Mouse (Mus musculus) cortical plate, adult 2 months (tissue): ENCODE data around the gene Cdc45. TPM values are rescaled to one million over a fixed set of nuclear protein-coding genes. Genes with fewer than 3 reads are reported as not detected.

ENCODE experiments used
- H3K27ac ChIP-seq: fragments of 200-500 bp; 2 replicates; pipeline ENCODE4 v1.5.1; 2012; ENCODE audit warnings: low read length, control low read depth, inconsistent platforms; ENCODE audit not compliant: insufficient read depth
- H3K4me1 ChIP-seq: fragments of 200-500 bp; 2 replicates; pipeline ENCODE4 v1.6.1; 2011; ENCODE audit warnings: low read length; ENCODE audit not compliant: control insufficient read depth, insufficient read depth
- H3K4me3 ChIP-seq: fragments of 200-500 bp; 2 replicates; pipeline ENCODE4 v1.5.1; 2011; ENCODE audit warnings: mild to moderate bottlenecking, low read length, control low read depth; ENCODE audit not compliant: insufficient read depth
- CTCF ChIP-seq: fragments of 200-500 bp; IDR thresholded peaks from 2 replicates; pipeline ENCODE4 v1.5.1; 2011; ENCODE audit warnings: mild to moderate bottlenecking, control low read depth, low read length; ENCODE audit not compliant: insufficient read depth; ENCODE audit errors: extremely low read depth
- POLR2A ChIP-seq: fragments of 200-500 bp; IDR thresholded peaks from 2 replicates; pipeline ENCODE4 v1.6.1; 2011; ENCODE audit warnings: mild to moderate bottlenecking, low read length, control low read depth; ENCODE audit not compliant: insufficient read depth; ENCODE audit errors: extremely low read depth
- polyA plus RNA-seq: library from polyadenylated mRNA; depleted of rRNA; stranded (reverse); fragments of >200 nt; gene quantifications from 2 replicates; pipeline ENCODE4 v1.2.3, GENCODE M21; 2012

Cdc45 gene
- polyA plus RNA-seq, 1 experiment = 2.5 TPM

- no peak overlapping the region for H3K27ac ChIP-seq
- TF ChIP-seq CTCF (no peak), POLR2A (no peak)
- H3K4me3 ChIP-seq = no peak overlapping the region
- no peaks in the 10 kb centered on the region for H3K4me1 ChIP-seq
Measured at GRCm38 (mm10) chr16:18828630-18829029, 16.8 kb upstream of the Cdc45 start.

DNA sequence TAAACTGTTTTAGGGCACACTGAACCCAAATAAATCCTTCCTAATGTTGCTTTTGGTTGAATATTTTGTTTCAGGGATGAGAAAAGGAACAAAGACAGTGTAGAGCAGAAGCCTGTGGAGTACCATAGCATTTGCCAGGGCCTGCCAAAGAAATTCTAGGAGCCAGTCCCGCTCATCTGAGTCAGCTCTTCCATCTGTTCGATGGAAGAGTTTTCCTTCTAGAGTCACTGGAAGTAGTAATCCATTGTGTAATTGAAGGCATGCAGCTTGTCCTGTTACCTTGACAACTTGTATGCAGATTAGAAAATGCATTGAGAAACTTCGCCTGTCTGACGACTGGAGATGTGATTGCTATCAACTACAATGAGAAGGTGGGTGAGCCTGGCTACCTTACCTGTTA lies 11.1 kb upstream of the Cdc45 start:
- H3K27ac ChIP-seq = 0 out of 2 replicates have a peak overlapping the region, but pooled peaks have one; percentile 81
- H3K4me3 ChIP-seq = no peak overlapping the region
- H3K4me1 ChIP-seq = no peaks in the 10 kb centered on the region; the same call in 1 of the 2 replicates
- no peak for TF ChIP-seq POLR2A
- TF ChIP-seq CTCF = no peak

DNA sequence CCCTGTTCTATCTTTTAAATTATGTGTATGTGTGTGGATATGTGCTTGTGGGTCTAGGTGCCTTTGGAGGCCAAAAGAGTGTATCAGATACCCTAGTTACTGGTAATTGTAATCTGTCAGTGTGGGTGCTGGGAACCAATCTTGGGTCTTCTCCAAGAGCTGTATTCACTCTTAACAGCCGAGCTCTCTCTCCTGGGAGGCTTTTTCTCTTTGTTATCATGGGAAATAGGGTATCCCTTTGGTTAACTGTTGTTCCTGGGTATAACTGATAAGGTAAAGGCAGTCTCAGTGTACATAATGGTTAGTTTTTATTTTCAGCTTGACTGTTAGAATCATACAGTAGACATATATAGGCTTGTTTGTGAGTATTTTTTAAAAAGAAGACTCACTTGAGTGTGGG lies 10.6 kb upstream of the Cdc45 start:
- no peak for TF ChIP-seq CTCF
- no peak for TF ChIP-seq POLR2A
- no peak overlapping the region for H3K4me3 ChIP-seq
- no peak overlapping the region for H3K27ac ChIP-seq
- no peaks in the 10 kb centered on the region; the same call in 1 of the 2 replicates for H3K4me1 ChIP-seq

- H3K27ac ChIP-seq = 0 out of 2 replicates have a peak overlapping the region, but pooled peaks have one; percentile 26
- TF ChIP-seq POLR2A (no peak), CTCF (no peak)
- H3K4me3 ChIP-seq = peak overlapping the region; percentile 83
- peaks cover 1% of the 10 kb centered on the region; the same call in 1 of the 2 replicates for H3K4me1 ChIP-seq
Measured at GRCm38 (mm10) chr16:18812385-18812910, 661 bp upstream of the Cdc45 start.

GRCm38 (mm10) chr16:18811032-18811431 lies 755 bp downstream of the Cdc45 start:
- no peak overlapping the region for H3K27ac ChIP-seq
- H3K4me1 ChIP-seq = peaks cover 1% of the 10 kb centered on the region; the same call in 1 of the 2 replicates
- TF ChIP-seq CTCF (no peak), POLR2A (no peak)
- peak overlapping the region; percentile 83 for H3K4me3 ChIP-seq

GRCm38 (mm10) chr16:18809001-18809400 lies 2.8 kb downstream of the Cdc45 start:
- no peak for TF ChIP-seq POLR2A
- TF ChIP-seq CTCF = no peak
- Histone ChIP-seq H3K4me1 (peaks cover 1% of the 10 kb centered on the region; the same call in 1 of the 2 replicates), H3K4me3 (no peak overlapping the region), H3K27ac (no peak overlapping the region)

DNA sequence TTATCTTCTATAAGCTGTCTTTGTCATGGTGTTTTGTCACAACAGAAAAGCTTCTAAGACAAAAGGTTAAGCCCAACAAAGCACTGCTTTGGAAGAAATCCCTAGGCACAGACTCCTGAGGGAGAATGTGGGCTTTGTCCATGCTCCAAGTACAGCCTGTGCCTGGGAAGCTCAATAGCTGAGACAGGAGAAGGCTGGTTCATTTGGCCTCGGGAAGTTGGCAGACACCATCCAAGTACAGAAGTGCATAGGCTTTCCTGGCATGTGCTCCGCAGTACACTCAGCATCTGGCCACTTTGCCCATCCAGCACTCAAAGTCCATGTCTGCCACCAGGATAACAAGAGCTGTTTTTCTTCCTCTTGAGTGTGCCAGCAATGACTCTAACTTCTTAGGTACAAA lies 6.0 kb downstream of the Cdc45 start:
- TF ChIP-seq CTCF (no peak), POLR2A (no peak)
- Histone ChIP-seq H3K4me3 (no peak overlapping the region), H3K27ac (no peak overlapping the region), H3K4me1 (no peaks in the 10 kb centered on the region)

DNA sequence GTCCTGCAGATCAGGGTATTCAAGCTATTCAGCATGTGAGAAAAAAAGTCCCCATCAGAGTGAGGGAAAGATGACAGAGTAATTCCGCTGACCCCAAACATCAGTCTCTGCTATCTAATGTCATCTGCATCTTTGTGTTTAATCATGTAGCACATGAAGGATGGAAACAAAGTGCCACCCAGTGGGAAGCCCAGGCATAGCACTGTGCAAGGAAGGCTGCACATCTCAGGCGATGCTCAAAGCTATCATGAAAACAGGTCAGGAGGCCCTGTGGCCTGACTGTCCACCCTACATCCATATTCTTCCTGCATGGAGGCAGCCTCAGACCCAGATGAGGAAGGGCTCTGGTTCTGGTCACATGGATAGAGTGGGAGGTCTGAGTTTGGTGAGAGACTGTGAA lies 12.9 kb downstream of the Cdc45 start:
- Histone ChIP-seq H3K4me1 (peaks cover 3% of the 10 kb centered on the region), H3K4me3 (no peak overlapping the region), H3K27ac (no peak overlapping the region)
- TF ChIP-seq CTCF (peak; percentile 99), POLR2A (no peak)

DNA sequence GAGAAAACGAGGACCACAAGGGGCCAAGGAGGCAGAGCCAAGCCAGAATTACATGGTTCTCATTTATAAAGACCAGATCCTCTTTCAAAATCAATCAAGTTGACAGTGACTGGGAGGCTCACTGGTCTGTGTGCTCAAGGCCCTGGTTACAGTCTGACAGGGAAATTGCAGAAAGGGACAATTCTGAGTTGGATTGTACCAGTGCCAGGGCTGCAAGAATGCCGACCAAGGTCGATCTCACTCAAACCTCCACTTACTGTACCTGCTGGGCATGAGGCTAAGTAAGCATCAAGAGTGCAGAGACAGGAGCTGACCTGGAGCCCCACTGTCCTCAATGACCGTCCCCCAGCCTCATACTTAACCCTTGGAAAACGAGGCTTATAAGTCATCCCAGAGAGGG lies 13.6 kb downstream of the Cdc45 start:
- Histone ChIP-seq H3K4me1 (peaks cover 3% of the 10 kb centered on the region), H3K27ac (no peak overlapping the region), H3K4me3 (no peak overlapping the region)
- no peak for TF ChIP-seq POLR2A
- no peak for TF ChIP-seq CTCF

DNA sequence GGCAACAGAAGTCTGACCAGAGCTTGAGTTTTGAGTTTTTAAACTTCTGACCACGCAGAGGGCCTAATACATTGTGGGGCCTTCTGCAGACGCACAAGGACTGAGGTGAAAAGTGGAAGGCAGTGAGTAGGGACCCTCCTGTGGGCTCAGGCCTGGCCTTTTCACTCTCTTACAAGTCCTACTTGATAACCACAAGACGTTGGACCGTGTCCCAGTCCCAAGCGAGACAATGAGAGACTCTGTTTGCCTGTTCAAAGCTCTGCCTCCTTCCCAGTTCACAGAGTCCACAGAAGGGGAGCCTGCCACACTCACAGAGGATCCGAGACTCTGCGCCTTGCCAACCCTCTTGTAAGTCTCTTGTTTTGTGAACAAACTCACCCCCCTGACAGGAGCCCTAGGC lies 15.1 kb downstream of the Cdc45 start:
- H3K4me3 ChIP-seq = no peak overlapping the region
- TF ChIP-seq POLR2A (no peak), CTCF (no peak)

More for the DNA sequence above, 15.1 kb downstream of the Cdc45 start:
- peaks cover 3% of the 10 kb centered on the region for H3K4me1 ChIP-seq
- H3K27ac ChIP-seq = no peak overlapping the region
